Mouse (Mus musculus) mouse trophoblast stem cell (cell line): ENCODE data around the gene Rbm5.

Experiments
- in situ Hi-C, 2 experiments: fragments of 300-500 bp; cut with MseI, MboI; formaldehyde crosslinking; loops; 2 replicates in 1 of 2; 3 replicates in 1 of 2; pipeline ENCODE4 v1.15.1; 2025

Gene Rbm5

GRCm38 (mm10) chr9:107734567-107734971, 36.2 kb downstream of the Rbm5 start:
- in situ Hi-C loops: no loop called here

GRCm38 (mm10) chr9:107729709-107730108, 41.1 kb downstream of the Rbm5 start:
- in situ Hi-C loops: no loop called here

- in situ Hi-C loops: no loop called here
Measured at GRCm38 (mm10) chr9:107728919-107729670, 41.7 kb downstream of the Rbm5 start.

GRCm38 (mm10) chr9:107727041-107727440, 43.8 kb downstream of the Rbm5 start:
- in situ Hi-C loops: no loop called here

GRCm38 (mm10) chr9:107724796-107725195, 46.0 kb downstream of the Rbm5 start:
- in situ Hi-C loops: no loop called here

GRCm38 (mm10) chr9:107723794-107724531, 46.8 kb downstream of the Rbm5 start:
- in situ Hi-C loops: no loop called here

GRCm38 (mm10) chr9:107723292-107723691, 47.5 kb downstream of the Rbm5 start:
- in situ Hi-C loops: no loop called here

- in situ Hi-C loops: no loop called here
Measured at GRCm38 (mm10) chr9:107718781-107719540, 51.8 kb downstream of the Rbm5 start.

- in situ Hi-C loops: no loop called here
Measured at GRCm38 (mm10) chr9:107716951-107717350, 53.8 kb downstream of the Rbm5 start.

- in situ Hi-C loops: no loop called here
Measured at GRCm38 (mm10) chr9:107715632-107716031, 55.2 kb downstream of the Rbm5 start.

- in situ Hi-C loops: no loop called here
Measured at GRCm38 (mm10) chr9:107714221-107714952, 56.4 kb downstream of the Rbm5 start.

- in situ Hi-C loops: no loop called here
Measured at GRCm38 (mm10) chr9:107709697-107710483, 60.9 kb downstream of the Rbm5 start, which contains the start of gene Sema3f. Sema3f (minus strand) TSS chr9:107710475.

- in situ Hi-C loops: no loop called here
Measured at GRCm38 (mm10) chr9:107709096-107709696, 61.6 kb downstream of the Rbm5 start.

GRCm38 (mm10) chr9:107708439-107709095, 62.2 kb downstream of the Rbm5 start:
- in situ Hi-C loops: no loop called here

- in situ Hi-C loops: no loop called here
Measured at GRCm38 (mm10) chr9:107707701-107708438, 62.9 kb downstream of the Rbm5 start.

- in situ Hi-C loops: no loop called here
Measured at GRCm38 (mm10) chr9:107706781-107707211, 64.0 kb downstream of the Rbm5 start.

GRCm38 (mm10) chr9:107703337-107704122, 67.3 kb downstream of the Rbm5 start:
- in situ Hi-C loops: loop anchor here in 1 of 2 experiments (5.0 kb wide), 1 partner anchor 34 kb away; no protein-coding TSS in a partner anchor

- in situ Hi-C loops: loop anchor here in 1 of 2 experiments (5.0 kb wide), 1 partner anchor 35 kb away; no protein-coding TSS in a partner anchor
Measured at GRCm38 (mm10) chr9:107702606-107703185, 68.1 kb downstream of the Rbm5 start.
